Mouse (Mus musculus) embryonic fibroblast, embryonic 13.5 days (primary cell): ENCODE measurements around the gene Rab4b.

Experiments used
- CTCF ChIP-seq: IDR thresholded peaks from 2 replicates; pipeline ENCODE4 v1.5.1; 2011; ENCODE audit warnings: mild to moderate bottlenecking, control low read depth, low read length, moderate library complexity, borderline replicate concordance; ENCODE audit not compliant: insufficient read depth
- POLR2A ChIP-seq: IDR thresholded peaks from 2 replicates; pipeline ENCODE4 v1.6.1; 2011; ENCODE audit warnings: low read depth, mild to moderate bottlenecking, control low read depth, low read length, moderate library complexity

DNA sequence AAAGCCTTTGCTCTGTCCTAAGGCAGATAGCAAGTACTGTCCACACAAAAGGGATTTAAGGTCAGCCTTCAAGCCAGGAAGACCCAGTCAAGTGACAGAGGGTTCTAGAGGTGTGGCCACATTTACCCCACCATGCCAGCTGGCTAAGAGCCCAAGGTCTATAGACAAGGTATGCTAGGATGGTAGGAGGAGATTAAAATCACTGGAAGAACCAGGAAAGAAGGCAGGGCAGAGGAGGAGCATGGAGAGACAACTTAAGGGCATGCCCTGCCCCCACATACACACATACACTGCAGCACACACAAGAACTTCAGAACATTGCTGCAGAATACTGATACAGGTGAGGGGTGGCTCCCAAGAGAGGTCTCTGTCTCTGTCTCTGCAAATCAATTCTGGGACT lies 59.0 kb downstream of the Rab4b start, which contains the start of gene Cyp2f2:
- TF ChIP-seq POLR2A (no peak), CTCF (no peak)
